Mouse (Mus musculus) ES-E14 (cell line): ENCODE measurements around the gene Tmem141. TPM values are rescaled to one million over a fixed set of nuclear protein-coding genes. Genes with fewer than 3 reads are reported as not detected.

ENCODE experiments used
- DNase-seq: peaks from one replicate; pipeline ENCODE4 v3.0.0-alpha.2; 2013; ENCODE audit warnings: low read depth, low spot score
- H3K27ac ChIP-seq: 2 replicates; pipeline ENCODE4 v1.5.1; 2012; ENCODE audit warnings: low read depth, mild to moderate bottlenecking, low read length, moderate library complexity, mixed read lengths; ENCODE audit not compliant: poor library complexity, insufficient read depth, severe bottlenecking
- H3K36me3 ChIP-seq: 2 replicates; pipeline ENCODE4 v1.6.1; 2012; ENCODE audit warnings: mild to moderate bottlenecking, low read length, moderate library complexity, mixed read lengths; ENCODE audit not compliant: control insufficient read depth, poor library complexity, insufficient read depth, severe bottlenecking
- H3K4me1 ChIP-seq, 2 experiments: fragments of 150-350 bp in 1 of 2; sonication (generic) in 1 of 2; 2 replicates each; pipeline ENCODE4 v1.6.1; 2012; ENCODE audit warnings: low read length in 2 of 2, mild to moderate bottlenecking in 1 of 2, mixed read lengths in 1 of 2; ENCODE audit not compliant: control insufficient read depth in 2 of 2, insufficient read depth in 2 of 2, poor library complexity in 1 of 2
- H3K4me3 ChIP-seq, 2 experiments: fragments of 150-350 bp in 1 of 2; sonication (generic) in 1 of 2; 2 replicates each; pipeline ENCODE4 v1.5.1; 2012; ENCODE audit warnings: low read length in 2 of 2, low read depth in 1 of 2, mild to moderate bottlenecking in 1 of 2, mixed read lengths in 1 of 2; ENCODE audit not compliant: insufficient read depth in 1 of 2, poor library complexity in 1 of 2, severe bottlenecking in 1 of 2
- H3K9ac ChIP-seq: 2 replicates; pipeline ENCODE4 v1.6.1; 2012; ENCODE audit warnings: low read depth, mild to moderate bottlenecking, low read length, mixed read lengths; ENCODE audit not compliant: poor library complexity, insufficient read depth, severe bottlenecking
- H3K9me3 ChIP-seq: fragments of 150-350 bp; sonication (generic); 2 replicates; pipeline ENCODE4 v1.6.1; 2012; ENCODE audit warnings: low read depth, mild to moderate bottlenecking, low read length; ENCODE audit not compliant: control insufficient read depth, insufficient read depth
- CHD2 ChIP-seq: IDR thresholded peaks from 2 replicates; pipeline ENCODE4 v1.6.1; 2014; ENCODE audit warnings: mild to moderate bottlenecking, low read depth, low read length, inconsistent platforms
- HCFC1 ChIP-seq: IDR thresholded peaks from 2 replicates; pipeline ENCODE4 v1.6.1; 2012; ENCODE audit warnings: low read length, inconsistent platforms, borderline replicate concordance; ENCODE audit not compliant: insufficient read depth
- MAFK ChIP-seq: IDR thresholded peaks from 2 replicates; pipeline ENCODE4 v1.6.1; 2014; ENCODE audit warnings: mild to moderate bottlenecking, low read depth, low read length, inconsistent platforms; ENCODE audit not compliant: insufficient read depth
- ZC3H11A ChIP-seq: IDR thresholded peaks from 2 replicates; pipeline ENCODE4 v1.6.1; 2012; ENCODE audit warnings: low read depth, mild to moderate bottlenecking, inconsistent platforms, low read length, borderline replicate concordance
- ZNF384 ChIP-seq: IDR thresholded peaks from 2 replicates; pipeline ENCODE4 v1.6.1; 2012; ENCODE audit warnings: low read depth, low read length, inconsistent platforms
- in situ Hi-C, 2 experiments: fragments of 600-800 bp; cut with MboI; formaldehyde crosslinking; loops; one replicate each; pipeline ENCODE4 v1.15.1; 2025; ENCODE audit warnings: low sequenced_read_pairs in 2 of 2, inconsistent platforms in 1 of 2; ENCODE audit not compliant: unreplicated experiment in 2 of 2
- total RNA-seq: library from RNA; depleted of rRNA; stranded (reverse); fragments of 300-350 nt; gene quantifications from 2 replicates; pipeline ENCODE4 v1.2.3, GENCODE M21; 2012

Gene Tmem141
- total RNA-seq, 1 experiment, result 6.7 TPM

- in situ Hi-C loops, result no loop called here
- Histone ChIP-seq H3K36me3 (peaks cover 47% of the 10 kb centered on the region), H3K27ac (no peak overlapping the region), H3K9me3 (no peaks in the 10 kb centered on the region), H3K4me1 (no peaks in the 10 kb centered on the region), H3K4me3 (no peak overlapping the region), H3K9ac (no peak overlapping the region)
- TF ChIP-seq HCFC1 (no peak), CHD2 (no peak), MAFK (no peak), ZC3H11A (no peak), ZNF384 (no peak)
- DNase-seq, result no peak
Observed at GRCm38 (mm10) chr2:25596765-25597510, 24.9 kb downstream of the Tmem141 start.

- TF ChIP-seq MAFK (no peak), ZNF384 (no peak), HCFC1 (no peak), CHD2 (no peak), ZC3H11A (no peak)
- Histone ChIP-seq H3K4me3 (no peak overlapping the region), H3K27ac (no peak overlapping the region), H3K36me3 (peaks cover 36% of the 10 kb centered on the region), H3K9ac (no peak overlapping the region), H3K4me1 (no peaks in the 10 kb centered on the region), H3K9me3 (no peaks in the 10 kb centered on the region)
- in situ Hi-C loops, result no loop called here
- DNase-seq, result no peak
Observed at GRCm38 (mm10) chr2:25591863-25592262, 29.9 kb downstream of the Tmem141 start.

- in situ Hi-C loops, result no loop called here
- Histone ChIP-seq H3K27ac (no peak overlapping the region), H3K4me3 (no peak overlapping the region), H3K9me3 (no peaks in the 10 kb centered on the region), H3K4me1 (peaks cover 0 to 3% of the 10 kb centered on the region in 2 experiments; a peak in 1 of 4 replicates), H3K9ac (no peak overlapping the region), H3K36me3 (peaks cover 41% of the 10 kb centered on the region; the same call in 1 of the 2 replicates)
- DNase-seq, result no peak
- TF ChIP-seq ZNF384 (no peak), ZC3H11A (no peak), CHD2 (no peak), MAFK (no peak), HCFC1 (no peak)
Observed at GRCm38 (mm10) chr2:25588227-25588907, 33.4 kb downstream of the Tmem141 start.

DNA sequence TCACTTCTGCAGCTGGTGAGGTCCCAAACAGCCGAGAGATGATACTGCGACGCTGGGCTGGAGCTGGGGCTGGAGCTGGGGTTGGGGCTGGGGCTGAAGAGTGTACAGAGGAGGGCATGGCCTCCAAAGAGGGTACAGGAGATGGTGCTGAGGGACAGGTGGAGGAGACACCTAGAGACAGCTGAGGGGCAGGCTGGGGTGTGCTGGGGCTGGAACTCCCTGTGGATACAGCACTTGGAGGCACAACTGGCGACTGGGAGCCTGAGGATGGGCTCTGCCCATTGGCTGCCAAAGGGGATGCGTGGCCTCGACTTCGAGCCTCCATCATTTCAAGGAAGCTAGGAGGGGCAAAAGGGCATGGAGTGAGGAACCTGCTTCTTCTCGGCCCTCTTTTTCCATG is 34.5 kb downstream of the Tmem141 start:
- H3K36me3 ChIP-seq, result peaks cover 36% of the 10 kb centered on the region; the same call in 1 of the 2 replicates
- TF ChIP-seq HCFC1 (no peak), ZC3H11A (no peak), CHD2 (no peak), ZNF384 (no peak), MAFK (no peak)
- H3K4me3 ChIP-seq, result no peak overlapping the region
- H3K9me3 ChIP-seq, result no peaks in the 10 kb centered on the region
- H3K4me1 ChIP-seq, result peaks cover 0 to 5% of the 10 kb centered on the region in 2 experiments; a peak in 1 of 4 replicates
- in situ Hi-C loops, result no loop called here
- H3K9ac ChIP-seq, result no peak overlapping the region
- no peak for DNase-seq
- no peak overlapping the region for H3K27ac ChIP-seq
